Mouse (Mus musculus) adrenal gland, postnatal 25 days (tissue): ENCODE data around the gene Ackr1. TPM values are rescaled to one million over a fixed set of nuclear protein-coding genes. Genes with fewer than 3 reads are reported as not detected.

ENCODE experiments used
- total RNA-seq: library from RNA; stranded (reverse); gene quantifications from 2 replicates; pipeline ENCODE4 v1.2.3, GENCODE M21; 2021

Gene Ackr1
- total RNA-seq, 1 experiment from 2014 or later, result 0.82 TPM

Other genes with a start within 250 kb of the Ackr1 start
- not detected in 2 replicates for gene Olfr1408, start 196.4 kb downstream of the Ackr1 start, total RNA-seq
- gene Olfr1406, start 143.1 kb downstream of the Ackr1 start, total RNA-seq, result not detected in 2 replicates
- gene Olfr218, start 135.9 kb downstream of the Ackr1 start, total RNA-seq, result not detected in 2 replicates
- not detected in 2 replicates for gene Olfr1404, start 121.4 kb downstream of the Ackr1 start, total RNA-seq
- not detected in 2 replicates for gene Fcer1a, start 106.5 kb downstream of the Ackr1 start, total RNA-seq
- not detected in 2 replicates for gene Olfr418, start 67.7 kb downstream of the Ackr1 start, total RNA-seq
- gene Mptx2, start 56.0 kb downstream of the Ackr1 start, total RNA-seq, result not detected in 2 replicates
- gene Aim2, start 17.1 kb upstream of the Ackr1 start, total RNA-seq, result 0.97 TPM in 1 of 2 replicates, not detected in the other
- 2.7 and 3.5 TPM in 2 replicates for gene Cadm3, start 33.9 kb upstream of the Ackr1 start, total RNA-seq
- 0.55 and 1.0 TPM in 2 replicates for gene Ifi206, start 157.3 kb upstream of the Ackr1 start, total RNA-seq
- gene Ifi214, start 202.2 kb upstream of the Ackr1 start, total RNA-seq, result 0.12 TPM in 1 of 2 replicates, not detected in the other